Mouse (Mus musculus): ENCODE results near the gene Gpd2.

Gene Gpd2

DNA sequence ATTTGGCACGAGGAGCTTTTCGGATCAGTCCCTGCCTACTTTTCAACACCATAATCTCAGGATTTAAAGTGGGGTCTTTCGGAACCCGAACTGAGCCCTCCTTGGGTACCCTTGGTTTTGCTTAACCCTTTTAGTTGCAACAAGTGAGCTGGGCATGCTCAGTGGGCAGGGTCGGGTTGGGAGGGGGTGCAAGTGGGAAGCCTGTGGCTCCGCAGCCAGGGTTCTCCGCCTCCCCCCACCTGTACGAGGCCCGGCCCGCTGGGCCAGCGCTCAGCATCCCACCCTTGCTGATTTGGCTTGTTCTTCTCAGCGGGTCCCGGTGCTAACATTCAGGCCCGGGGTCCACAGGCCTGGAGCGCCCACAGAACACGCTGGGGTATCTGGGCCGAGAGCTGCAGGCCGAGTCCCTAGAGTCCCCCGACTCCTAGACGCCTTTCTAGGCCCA lies at the start of gene Gpd2:
TSS of gene Gpd2 (plus strand) at position 161 of the 445 bp plus-strand sequence.
- DNase-seq (ENCODE audit: low spot score), result no peak

DNA sequence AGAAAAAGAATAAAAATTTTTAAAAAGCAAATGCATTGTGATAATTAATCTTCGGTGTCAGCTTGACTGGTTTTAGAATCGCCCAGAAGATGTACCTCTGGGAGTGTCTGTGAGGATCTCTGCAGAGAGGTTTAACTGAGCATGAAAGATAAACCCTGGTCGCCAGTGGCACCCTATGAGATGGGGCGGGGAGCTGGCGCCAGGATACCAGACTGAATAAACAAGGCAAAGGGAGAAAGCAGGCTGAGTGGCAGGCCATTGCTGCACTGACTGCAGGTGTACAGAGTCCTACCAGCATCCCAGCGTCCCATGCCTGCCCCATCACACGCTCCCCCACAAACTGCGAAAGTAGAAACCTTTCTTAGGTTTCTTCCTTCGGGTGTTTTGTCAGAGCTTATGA lies 49.2 kb upstream of the Gpd2 start:
- DNase-seq (ENCODE audit: low spot score), result no peak

DNA sequence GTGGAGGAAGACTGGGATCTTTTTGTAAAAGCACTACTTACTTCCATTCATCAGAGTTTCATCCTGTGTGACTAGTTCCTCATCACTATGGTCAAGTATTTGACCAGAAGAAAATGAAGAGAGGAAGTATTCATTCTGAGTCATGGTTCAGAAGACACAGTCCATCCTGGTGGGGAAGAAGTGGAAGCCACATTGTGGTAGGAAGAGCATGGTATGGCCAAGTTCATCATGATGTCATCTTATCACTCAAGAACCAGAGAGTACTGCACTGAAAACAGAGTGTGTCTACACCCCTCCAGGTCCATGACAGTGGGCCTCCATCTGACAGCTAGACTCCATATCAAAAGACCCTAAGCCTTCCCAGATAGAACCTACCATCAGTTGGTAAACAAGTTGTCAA lies 46.6 kb upstream of the Gpd2 start:
- DNase-seq (ENCODE audit: low spot score), result no peak

DNA sequence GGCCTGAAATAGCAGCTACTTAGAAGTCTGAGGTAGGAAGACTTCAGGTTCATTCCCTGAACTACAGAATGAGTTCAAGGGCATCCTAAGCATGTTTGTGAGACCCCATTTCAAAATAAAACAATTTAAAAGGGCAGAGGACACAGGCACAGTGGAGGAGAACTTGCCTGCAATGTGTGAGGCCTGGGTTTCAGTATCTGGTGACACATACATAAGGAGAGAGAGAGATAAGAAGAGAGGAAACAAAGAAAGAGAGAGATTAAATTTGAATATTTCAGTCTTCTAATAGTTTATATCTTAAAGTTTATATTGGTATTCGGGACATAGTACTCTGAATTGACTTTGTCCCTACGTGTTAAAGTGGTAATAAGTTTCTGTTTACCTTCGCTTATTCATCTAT lies 38.4 kb upstream of the Gpd2 start:
- no peak for DNase-seq (ENCODE audit: low spot score)

DNA sequence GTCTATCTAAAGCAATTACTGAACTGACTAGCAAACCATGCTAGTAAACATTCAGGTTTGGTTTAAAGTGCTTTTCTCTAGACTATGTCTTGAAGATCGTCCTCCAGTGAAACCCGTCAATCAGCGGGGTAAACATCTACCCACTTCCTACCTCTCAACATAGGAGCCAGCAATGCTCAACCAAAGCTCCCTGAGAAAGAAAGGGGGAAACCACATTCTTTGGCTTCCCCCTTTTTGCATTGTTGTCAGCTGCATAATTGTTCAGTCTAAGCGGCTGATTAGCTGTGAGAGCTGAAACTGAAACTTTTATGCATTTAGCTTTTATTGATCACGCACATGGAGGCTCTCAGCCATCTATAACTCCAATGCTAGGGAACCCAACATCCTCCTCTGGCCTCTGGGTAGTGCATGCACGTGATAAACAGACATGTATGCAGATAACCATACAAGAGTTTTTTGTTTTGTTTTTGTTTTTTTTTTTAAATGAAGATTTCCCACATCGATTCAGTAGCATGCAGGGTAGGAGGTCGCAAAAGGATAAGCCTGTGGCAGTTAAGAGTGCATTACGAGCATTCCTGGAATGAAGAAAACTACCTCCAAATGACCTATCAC lies 28.9 kb upstream of the Gpd2 start:
- DNase-seq (ENCODE audit: low spot score), result no peak

DNA sequence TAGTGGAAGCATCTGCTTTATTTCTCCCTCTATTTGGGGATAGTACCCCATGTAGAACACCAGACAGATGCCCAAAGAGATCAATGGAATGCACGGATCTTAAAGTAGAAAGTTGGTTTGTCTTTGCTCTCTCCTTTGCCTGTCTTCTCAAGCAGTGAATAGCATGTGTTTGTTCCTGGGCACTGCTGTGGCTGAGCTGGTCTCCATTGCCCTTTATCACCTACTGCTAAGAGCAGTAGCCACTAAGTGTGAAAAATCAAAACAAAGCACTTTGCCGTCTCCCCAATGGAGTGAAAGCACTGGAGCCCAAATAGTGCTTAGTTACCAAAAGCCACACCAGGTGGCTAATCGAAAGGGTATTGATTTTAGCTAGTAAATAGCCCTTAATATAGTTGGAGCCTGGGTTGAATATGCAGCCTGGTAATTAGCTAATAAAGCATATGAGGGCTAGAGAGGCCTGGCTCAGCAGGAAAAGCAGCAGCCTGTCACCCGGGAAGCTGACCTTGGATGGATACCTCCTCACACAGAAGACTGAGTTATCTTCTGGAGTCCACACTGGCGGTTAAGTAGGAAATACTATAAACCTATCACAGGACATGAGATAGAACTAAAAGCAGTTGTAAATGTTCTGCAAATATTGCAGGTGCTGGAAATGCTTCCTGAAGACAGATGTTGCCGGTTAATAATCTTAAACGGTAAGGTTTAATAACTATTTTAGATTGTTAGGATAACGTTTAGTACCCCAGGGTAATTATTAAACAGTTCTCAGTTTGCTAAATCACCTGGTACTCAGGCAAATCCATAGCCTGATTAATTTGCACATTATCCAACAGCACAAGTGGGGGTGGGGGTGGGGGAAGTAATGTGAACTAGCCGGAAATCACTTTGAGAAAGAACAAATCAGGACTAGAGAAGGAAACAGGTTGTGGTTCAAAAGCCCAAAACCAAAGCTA lies 26.1 kb upstream of the Gpd2 start:
- no peak for DNase-seq (ENCODE audit: low spot score)

DNA sequence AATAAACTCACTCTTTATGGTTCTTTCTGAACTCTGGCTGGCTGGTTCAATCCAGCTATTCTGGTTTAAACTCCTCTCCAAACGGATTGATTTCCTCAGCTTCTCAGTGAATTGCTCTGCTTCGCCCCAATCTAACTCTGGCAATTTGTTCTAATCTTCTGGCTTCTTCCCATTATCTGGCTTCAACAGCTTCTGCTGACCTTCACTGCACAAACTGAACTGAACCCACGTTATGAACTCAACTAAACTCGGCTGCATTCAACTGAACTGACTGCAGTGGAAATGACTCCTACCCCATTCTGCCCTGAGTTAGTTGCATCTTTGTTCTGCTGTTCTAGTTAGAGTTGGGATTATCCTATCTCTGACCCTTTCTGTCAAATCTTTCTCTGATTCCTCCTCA lies 24.1 kb upstream of the Gpd2 start:
- no peak for DNase-seq (ENCODE audit: low spot score)

DNA sequence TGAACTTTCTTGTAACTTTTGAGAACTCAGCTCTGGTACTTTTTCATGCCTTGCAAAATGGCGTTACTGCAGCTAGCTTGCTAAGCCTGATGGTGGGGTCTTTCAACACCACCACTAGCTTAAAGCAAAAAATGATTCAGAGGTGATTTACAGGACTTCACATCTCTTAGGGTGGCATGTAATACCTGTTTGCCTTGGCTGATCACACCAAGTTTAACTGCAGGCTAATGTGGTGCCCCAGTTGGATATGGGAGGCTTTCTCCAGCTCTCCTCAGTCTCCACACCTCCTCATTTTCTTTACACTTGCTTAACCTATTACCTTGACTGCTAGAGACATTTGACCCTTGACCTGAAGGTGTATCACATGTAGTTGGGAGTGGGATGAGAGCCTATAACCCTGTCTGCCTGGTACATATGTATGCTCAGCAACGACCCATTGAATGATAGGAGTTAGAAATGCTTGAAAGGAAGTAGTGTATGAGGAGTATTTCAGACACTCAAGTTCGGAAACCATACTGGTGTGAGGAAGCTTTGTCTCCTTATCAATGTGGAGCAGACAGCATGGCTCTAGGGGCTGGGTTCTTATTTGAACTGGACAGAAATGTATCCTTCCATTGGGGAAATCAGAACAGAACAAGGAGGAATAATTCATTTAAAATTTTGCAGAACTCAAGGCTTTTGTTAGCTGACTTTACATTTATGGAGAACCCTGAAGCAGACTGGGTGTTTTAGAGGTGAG lies 14.0 kb upstream of the Gpd2 start:
- no peak for DNase-seq (ENCODE audit: low spot score)

DNA sequence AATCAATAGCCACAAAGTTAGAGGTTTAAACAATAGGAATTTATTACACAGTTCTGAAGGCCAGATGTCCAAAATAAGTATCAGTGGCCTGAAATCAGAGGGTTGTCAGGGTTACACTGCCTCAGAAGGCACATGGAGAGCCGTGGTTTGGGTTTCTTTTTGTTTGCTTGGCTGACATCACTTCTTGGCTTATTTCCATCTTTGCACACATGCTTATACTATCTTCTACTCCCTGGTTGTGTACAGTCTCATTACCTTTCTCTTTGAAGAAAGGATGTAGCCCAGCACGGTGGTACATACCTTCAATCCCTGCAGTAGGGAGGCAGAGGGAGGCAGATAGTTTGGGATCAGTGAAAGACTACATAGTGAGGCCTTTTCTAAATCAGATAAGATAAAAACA lies 12.2 kb upstream of the Gpd2 start:
- peak; percentile 37 for DNase-seq (ENCODE audit: low spot score)

DNA sequence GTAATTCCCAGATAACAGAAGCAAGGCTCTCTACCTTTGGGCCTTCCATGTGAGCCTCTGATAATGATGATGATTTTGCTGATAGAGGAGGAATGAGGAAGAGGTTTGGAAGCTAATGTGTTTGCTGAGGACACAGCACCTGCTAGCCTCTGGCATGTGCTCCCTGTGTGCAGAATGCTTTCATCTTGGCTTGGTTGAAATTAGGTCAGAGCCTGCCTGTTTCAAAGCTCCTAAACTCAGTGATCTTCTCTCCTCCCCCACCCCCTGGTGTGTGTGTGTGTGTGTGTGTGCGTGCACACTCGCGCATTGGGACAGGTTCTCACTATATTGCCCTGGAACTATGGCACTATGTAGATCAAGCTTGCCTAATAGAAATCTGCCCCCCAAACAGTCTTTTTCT lies 10.0 kb upstream of the Gpd2 start:
- no peak for DNase-seq (ENCODE audit: low spot score)

DNA sequence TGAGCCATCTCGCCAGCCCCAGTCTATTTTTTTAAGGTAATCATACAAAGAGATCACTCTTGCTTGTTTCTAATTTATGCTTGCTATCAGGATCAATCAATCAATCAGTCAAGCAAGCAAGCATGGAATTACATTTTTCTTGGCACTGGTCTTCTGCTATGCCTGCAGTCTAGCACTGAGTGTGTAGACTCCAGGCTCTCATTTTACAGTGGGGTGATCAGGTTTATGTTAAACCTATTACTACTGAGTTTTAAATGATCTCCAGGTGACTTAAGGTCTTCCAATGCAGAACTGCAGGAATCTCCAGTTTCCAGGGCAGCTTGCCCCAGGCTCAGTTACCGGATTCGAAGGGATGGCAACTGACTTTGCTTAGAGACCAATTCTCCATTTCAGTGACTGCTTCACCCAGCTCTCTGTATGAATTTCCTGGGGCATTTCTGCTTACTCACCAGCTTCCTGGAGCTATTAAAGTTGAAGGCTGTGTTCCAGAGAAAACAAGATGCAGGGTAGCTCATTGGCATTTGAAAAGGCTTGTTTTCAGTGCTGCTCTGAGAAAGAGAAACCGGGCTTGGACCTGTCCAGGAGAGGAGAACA lies 7.7 kb upstream of the Gpd2 start:
- no peak for DNase-seq (ENCODE audit: low spot score)

DNA sequence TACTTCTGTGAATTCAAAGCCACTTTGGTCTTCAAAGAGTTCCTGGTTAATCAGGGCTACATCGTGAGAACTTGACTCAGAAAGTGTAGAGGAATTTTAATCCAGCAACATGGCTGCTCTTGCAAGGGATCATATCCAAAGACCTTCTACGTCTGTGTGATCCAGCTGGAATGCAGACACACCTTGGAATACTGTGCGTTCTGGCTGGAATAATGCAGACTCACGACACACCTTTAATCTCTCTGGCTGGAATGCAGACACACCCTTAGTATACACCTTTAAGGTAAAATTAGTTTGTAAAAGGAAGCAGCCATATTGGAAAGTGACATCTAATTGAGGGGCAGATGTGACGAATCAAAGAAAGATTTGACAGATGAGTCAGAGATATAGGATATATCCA lies 6.0 kb upstream of the Gpd2 start:
- no peak for DNase-seq (ENCODE audit: low spot score)

DNA sequence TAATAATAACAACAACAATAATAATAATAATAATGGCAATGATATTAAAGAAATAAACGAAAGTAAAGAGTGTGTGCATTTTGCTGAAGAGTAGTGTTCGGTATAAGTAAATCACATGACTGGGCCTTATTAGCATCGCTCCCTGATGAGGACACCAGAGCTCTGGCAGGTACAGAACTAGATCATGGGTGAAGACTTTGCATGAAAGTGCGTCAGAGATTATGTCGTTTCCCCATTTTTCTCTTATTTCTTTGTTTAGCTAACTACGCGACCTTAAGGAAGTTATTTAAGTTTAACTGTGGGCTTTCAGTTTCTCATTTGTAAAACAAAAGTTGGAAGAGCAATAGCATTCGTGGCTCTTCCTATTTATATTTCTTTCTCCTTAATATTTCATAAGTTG lies 5.1 kb upstream of the Gpd2 start:
- no peak for DNase-seq (ENCODE audit: low spot score)

DNA sequence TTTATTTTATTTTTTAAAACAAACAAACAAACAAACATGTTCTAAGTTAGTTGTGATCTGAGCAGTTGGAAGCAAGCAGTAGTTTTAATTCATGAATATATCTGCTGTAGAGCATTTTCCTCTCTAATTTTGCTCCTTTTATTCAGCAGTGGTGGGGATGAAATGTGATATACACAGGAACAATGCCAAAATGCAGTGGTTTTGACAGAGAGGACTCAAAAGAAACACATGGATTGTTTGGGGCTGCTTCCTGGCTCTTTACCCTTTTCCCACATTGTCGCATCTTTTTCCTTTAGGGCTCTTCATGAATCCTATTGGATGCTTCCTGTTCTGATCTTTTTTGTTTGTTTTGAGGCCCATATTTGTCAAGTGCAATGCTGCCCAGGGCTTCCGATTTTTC lies 1.2 kb upstream of the Gpd2 start:
- DNase-seq (ENCODE audit: low spot score), result no peak

DNA sequence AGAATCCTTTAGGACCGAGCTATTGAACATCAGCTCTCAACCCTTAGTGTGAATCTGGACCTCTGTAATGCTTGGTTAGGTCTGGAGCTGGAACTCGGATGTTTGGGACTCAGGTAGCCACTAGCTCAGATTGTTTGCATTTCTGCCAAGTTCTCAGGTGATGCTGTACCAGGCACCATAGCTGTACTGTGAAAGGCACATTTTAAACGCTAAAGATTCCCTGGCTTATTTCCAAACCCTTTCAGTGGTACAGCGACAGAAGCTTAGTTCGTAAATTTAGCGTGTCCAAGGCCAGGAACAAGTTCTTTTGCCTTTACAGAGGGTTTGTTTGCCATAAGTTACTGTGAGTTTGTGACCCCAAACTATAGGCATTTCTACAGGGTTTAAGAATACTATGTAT lies 409 bp upstream of the Gpd2 start:
- peak; percentile 24 for DNase-seq (ENCODE audit: low spot score)

DNA sequence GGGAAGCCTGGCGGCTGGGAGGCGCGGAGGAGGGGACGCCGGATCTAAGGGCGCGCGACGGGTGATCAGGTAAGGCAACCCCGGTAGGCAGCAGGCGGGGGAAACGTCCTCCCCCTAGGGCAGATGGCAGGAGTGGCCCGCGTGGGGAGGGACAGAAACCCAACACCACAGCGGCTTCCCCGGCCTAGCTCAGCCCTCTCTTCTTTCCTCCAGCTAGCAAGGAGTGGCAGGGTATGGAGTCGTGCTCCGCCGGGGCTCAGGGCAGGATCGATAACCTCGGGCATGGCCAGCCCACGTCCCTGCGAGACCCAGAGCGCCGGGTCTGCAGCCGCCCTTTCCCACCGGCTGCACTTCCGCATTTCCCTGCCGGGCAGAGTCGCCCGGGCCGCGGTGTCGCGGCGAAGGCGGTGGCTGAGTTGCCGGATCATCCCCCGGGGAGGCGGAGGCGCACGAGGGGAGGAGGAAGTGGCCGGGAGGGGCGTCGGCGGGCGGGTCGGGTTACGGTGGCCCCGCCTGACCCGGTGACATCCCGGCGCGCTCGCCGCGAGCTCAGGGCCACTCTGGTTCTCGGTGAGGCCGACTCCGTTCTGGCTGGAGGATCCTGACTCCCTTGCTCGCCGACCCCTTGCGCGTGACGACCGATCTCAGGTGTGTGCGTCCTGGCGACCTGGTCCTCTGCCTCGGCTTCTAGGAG lies 632 bp downstream of the Gpd2 start:
- peak; percentile 83 for DNase-seq (ENCODE audit: low spot score)

DNA sequence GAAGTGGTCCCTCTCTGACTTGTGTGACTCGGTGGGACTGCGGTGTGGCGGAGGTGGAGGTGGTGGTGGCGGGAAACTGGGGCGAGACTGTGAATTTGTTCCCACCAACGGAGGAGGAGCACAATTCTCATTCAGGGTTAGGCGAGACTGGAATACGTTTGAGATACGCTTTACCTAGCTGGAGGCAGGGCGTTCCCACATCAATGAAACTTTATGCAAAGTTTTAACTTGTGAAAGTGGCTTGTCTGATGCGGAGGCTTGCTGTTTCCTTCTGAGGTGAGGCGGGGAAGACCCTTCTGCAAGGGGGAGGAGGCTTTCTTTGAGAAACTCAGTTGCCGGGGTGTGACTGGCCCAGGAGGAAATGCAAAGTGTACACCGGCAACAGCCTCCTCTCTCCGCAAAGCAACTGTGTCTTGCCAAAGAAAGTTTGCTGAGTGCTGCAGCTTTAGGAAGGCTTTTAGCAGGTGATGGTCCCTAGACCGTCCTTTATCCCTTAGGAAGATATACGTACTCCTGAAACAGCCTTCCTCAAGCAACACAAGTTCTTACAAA lies 1.3 kb downstream of the Gpd2 start:
- no peak for DNase-seq (ENCODE audit: low spot score)

DNA sequence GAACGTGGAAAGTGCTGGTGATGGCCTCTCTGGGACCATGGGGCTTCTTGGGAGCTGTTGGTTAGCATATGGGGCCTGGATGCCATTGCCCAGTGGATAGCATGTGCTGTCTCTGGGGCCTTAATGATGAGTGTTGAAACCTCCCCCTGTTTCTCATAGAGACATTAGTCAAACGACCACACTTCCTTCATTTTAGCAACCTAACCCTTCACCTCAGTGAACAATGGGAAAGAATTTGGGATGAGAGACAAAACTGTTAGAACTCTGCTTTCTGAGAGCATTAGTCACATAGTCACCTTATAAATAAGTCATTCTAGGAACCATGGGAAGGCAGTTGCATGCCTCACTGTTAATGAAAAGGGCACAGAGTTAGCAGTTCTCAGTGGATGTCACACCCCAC lies 1.9 kb downstream of the Gpd2 start:
- DNase-seq (ENCODE audit: low spot score), result no peak

DNA sequence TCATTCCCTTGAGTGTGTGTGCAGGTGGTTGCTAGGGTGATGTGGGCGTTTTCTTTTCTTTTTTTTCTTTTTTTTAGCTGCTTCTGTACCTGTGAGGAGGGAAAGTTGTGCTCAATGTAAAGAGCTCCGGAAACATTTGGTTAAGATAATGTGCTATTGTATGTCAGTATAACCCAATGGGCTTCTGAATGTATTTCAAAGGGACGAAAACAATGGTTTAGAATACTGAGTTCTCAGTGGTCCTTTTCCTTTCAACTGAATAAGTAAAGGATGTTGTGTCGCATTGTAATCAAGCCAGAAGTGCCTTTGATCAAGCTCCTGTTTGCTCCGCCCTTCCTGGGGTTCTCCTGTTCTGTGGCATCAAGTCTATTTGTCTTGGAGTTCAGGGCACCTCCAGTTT lies 6.6 kb downstream of the Gpd2 start:
- DNase-seq (ENCODE audit: low spot score), result no peak

DNA sequence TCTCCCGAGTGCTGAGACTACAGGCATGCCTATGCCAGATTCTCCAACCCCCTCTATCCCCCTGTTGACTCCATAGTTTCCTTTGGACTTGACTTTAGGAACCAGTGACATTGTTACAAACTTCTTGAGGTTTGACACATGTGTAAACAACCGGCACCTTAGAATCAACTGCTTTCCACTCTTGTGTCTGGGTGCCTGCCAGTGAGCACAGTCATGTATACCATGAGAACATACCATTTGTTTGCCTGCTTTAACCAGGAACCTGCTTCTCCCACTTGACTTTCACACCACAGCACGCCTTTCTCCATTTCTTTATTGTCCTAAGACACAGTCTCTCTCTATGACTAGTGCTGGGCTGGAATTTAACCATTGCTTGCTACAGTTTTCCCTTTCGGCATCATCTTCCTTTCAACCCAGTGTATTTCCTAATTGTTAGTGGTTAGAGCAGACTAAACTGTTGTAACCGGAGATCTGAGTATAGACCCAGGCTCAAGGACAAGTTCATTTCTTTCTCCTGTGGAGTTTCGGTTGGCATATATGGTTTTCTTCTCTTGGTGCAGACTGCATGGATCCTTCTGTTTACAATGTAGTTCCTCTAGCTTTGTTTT lies 8.4 kb downstream of the Gpd2 start:
- no peak for DNase-seq (ENCODE audit: low spot score)

DNA sequence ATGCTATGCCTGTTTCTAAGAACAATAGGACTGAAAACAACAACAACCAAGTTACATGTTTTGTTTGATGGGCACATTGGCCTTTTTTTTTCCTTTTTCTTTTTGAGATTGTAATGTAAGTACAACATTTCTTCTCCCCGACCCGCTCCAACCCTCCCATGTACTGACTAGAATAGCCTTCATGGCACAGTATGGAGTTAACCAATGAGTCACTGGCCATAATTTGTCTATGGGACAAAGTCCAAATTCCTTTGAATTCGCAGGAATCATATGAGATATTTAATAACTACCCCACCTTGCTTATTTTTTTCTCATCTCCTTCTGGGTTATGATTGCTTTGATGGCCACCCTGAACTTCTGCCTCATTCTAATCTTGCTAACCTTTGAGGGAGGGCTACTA lies 12.7 kb downstream of the Gpd2 start:
- no peak for DNase-seq (ENCODE audit: low spot score)

Data from MN1 (cell line).